Mouse (Mus musculus): ENCODE measurements around the gene Scarb1. TPM values are rescaled to one million over a fixed set of nuclear protein-coding genes. Genes with fewer than 3 reads are reported as not detected.

The Scarb1 gene
- polyA plus RNA-seq, 2 experiments, result 40.1 to 67.7 TPM

GRCm38 (mm10) chr5:125370950-125371693 is 30.2 kb upstream of the Scarb1 start:
- Histone ChIP-seq H3K4me2 (replicated peaks; ENCODE audit: low read depth, low read length, severe bottlenecking) (no peak overlapping the region), H3K36me3 (ENCODE audit: control insufficient read depth, insufficient read depth, low read length) (no peaks in the 10 kb centered on the region), H3K4me3 (replicated peaks; ENCODE audit: low read length) (no peak overlapping the region), H3K9me3 (ENCODE audit: control insufficient read depth, low read length) (no peaks in the 10 kb centered on the region), H3K4me1 (ENCODE audit: control insufficient read depth, insufficient read depth, low read length) (no peaks in the 10 kb centered on the region), H3K9ac (ENCODE audit: low read depth, low read length, severe bottlenecking) (no peak overlapping the region), H3K27ac (replicated peaks; ENCODE audit: low read depth, low read length) (no peak overlapping the region), H3K27me3 (ENCODE audit: control insufficient read depth, insufficient read depth, low read length) (no peaks in the 10 kb centered on the region)
- WGBS, result 62% methylated on average over 7 of the region's 7 CpGs
- no peak for ATAC-seq (ENCODE audit: low FRiP score, low read depth)
- no peak for DNase-seq (ENCODE audit: low spot score)
- TF ChIP-seq POLR2A (IDR thresholded peaks at IDR 0.05; ENCODE audit: borderline replicate concordance, extremely low read depth, insufficient read depth, insufficient read length), result no peak

GRCm38 (mm10) chr5:125368568-125368967 is 27.7 kb upstream of the Scarb1 start:
- 0 out of 2 replicates have a peak, but pooled peaks have one; percentile 35 for ATAC-seq (ENCODE audit: low FRiP score, low read depth)
- H3K4me2 ChIP-seq (replicated peaks; ENCODE audit: low read depth, low read length, severe bottlenecking), result no peak overlapping the region
- no peaks in the 10 kb centered on the region for H3K36me3 ChIP-seq (ENCODE audit: control insufficient read depth, insufficient read depth, low read length)
- 4% methylated on average over 4 of the region's 4 CpGs for WGBS
- H3K9ac ChIP-seq (ENCODE audit: low read depth, low read length, severe bottlenecking), result no peak overlapping the region
- no peak overlapping the region for H3K27ac ChIP-seq (replicated peaks; ENCODE audit: low read depth, low read length)
- no peak for TF ChIP-seq POLR2A (IDR thresholded peaks at IDR 0.05; ENCODE audit: borderline replicate concordance, extremely low read depth, insufficient read depth, insufficient read length)
- no peaks in the 10 kb centered on the region for H3K9me3 ChIP-seq (ENCODE audit: control insufficient read depth, low read length)
- H3K4me3 ChIP-seq (replicated peaks; ENCODE audit: low read length), result no peak overlapping the region
- H3K4me1 ChIP-seq (ENCODE audit: control insufficient read depth, insufficient read depth, low read length), result no peaks in the 10 kb centered on the region
- no peaks in the 10 kb centered on the region for H3K27me3 ChIP-seq (ENCODE audit: control insufficient read depth, insufficient read depth, low read length)
- DNase-seq (ENCODE audit: low spot score), result peak; percentile 72

- 63% methylated on average over 5 of the region's 5 CpGs for WGBS
- no peak for TF ChIP-seq POLR2A (IDR thresholded peaks at IDR 0.05; ENCODE audit: borderline replicate concordance, extremely low read depth, insufficient read depth, insufficient read length)
- no peak overlapping the region for H3K27ac ChIP-seq (replicated peaks; ENCODE audit: low read depth, low read length)
These were observed 27.3 kb upstream of the Scarb1 start for GRCm38 (mm10) chr5:125368156-125368555.

GRCm38 (mm10) chr5:125364851-125365429 is 24.0 kb upstream of the Scarb1 start:
- Histone ChIP-seq H3K27ac (replicated peaks; ENCODE audit: low read depth, low read length) (no peak overlapping the region), H3K4me2 (replicated peaks; ENCODE audit: low read depth, low read length, severe bottlenecking) (no peak overlapping the region), H3K9ac (ENCODE audit: low read depth, low read length, severe bottlenecking) (no peak overlapping the region), H3K4me3 (replicated peaks; ENCODE audit: low read length) (no peak overlapping the region), H3K4me1 (ENCODE audit: control insufficient read depth, insufficient read depth, low read length) (no peaks in the 10 kb centered on the region), H3K27me3 (ENCODE audit: control insufficient read depth, insufficient read depth, low read length) (no peaks in the 10 kb centered on the region), H3K9me3 (ENCODE audit: control insufficient read depth, low read length) (no peaks in the 10 kb centered on the region), H3K36me3 (ENCODE audit: control insufficient read depth, insufficient read depth, low read length) (no peaks in the 10 kb centered on the region)
- ATAC-seq (ENCODE audit: low FRiP score, low read depth) (no peak), DNase-seq (ENCODE audit: low spot score) (no peak)
- TF ChIP-seq POLR2A (IDR thresholded peaks at IDR 0.05; ENCODE audit: borderline replicate concordance, extremely low read depth, insufficient read depth, insufficient read length), result no peak
- WGBS, result 68% methylated on average over 4 of the region's 4 CpGs

More at GRCm38 (mm10) chr5:125368156-125368555, 27.3 kb upstream of the Scarb1 start:
- Histone ChIP-seq H3K4me2 (replicated peaks; ENCODE audit: low read depth, low read length, severe bottlenecking) (no peak overlapping the region), H3K9ac (ENCODE audit: low read depth, low read length, severe bottlenecking) (no peak overlapping the region), H3K4me3 (replicated peaks; ENCODE audit: low read length) (no peak overlapping the region), H3K36me3 (ENCODE audit: control insufficient read depth, insufficient read depth, low read length) (no peaks in the 10 kb centered on the region), H3K9me3 (ENCODE audit: control insufficient read depth, low read length) (no peaks in the 10 kb centered on the region), H3K27me3 (ENCODE audit: control insufficient read depth, insufficient read depth, low read length) (no peaks in the 10 kb centered on the region), H3K4me1 (ENCODE audit: control insufficient read depth, insufficient read depth, low read length) (no peaks in the 10 kb centered on the region)
- no peak for DNase-seq (ENCODE audit: low spot score)
- no peak for ATAC-seq (ENCODE audit: low FRiP score, low read depth)

GRCm38 (mm10) chr5:125363894-125364293 is 23.0 kb upstream of the Scarb1 start:
- Histone ChIP-seq H3K9me3 (ENCODE audit: control insufficient read depth, low read length) (no peaks in the 10 kb centered on the region), H3K4me3 (replicated peaks; ENCODE audit: low read length) (no peak overlapping the region), H3K27ac (replicated peaks; ENCODE audit: low read depth, low read length) (no peak overlapping the region), H3K4me1 (ENCODE audit: control insufficient read depth, insufficient read depth, low read length) (no peaks in the 10 kb centered on the region), H3K9ac (ENCODE audit: low read depth, low read length, severe bottlenecking) (no peak overlapping the region), H3K27me3 (ENCODE audit: control insufficient read depth, insufficient read depth, low read length) (no peaks in the 10 kb centered on the region), H3K36me3 (ENCODE audit: control insufficient read depth, insufficient read depth, low read length) (no peaks in the 10 kb centered on the region), H3K4me2 (replicated peaks; ENCODE audit: low read depth, low read length, severe bottlenecking) (no peak overlapping the region)
- ATAC-seq (ENCODE audit: low FRiP score, low read depth), result no peak
- no peak for DNase-seq (ENCODE audit: low spot score)
- TF ChIP-seq POLR2A (IDR thresholded peaks at IDR 0.05; ENCODE audit: borderline replicate concordance, extremely low read depth, insufficient read depth, insufficient read length), result no peak
- 79% methylated on average over 7 of the region's 7 CpGs for WGBS

All from limb, embryonic 14.5 days (tissue).